Mouse (Mus musculus) CH12.LX (cell line): Measurements from ENCODE around the gene Ercc4.

Experiments used
- CTCF ChIP-seq, 2 experiments: IDR thresholded peaks in 1 of 2; conservative IDR thresholded peaks in 1 of 2; 2 replicates each; pipeline ENCODE4 v1.5.1; 2011 to 2012; ENCODE audit warnings: low read depth in 2 of 2, low read length in 2 of 2, improper control_type of control experiment in 1 of 2, inconsistent platforms in 1 of 2, mild to moderate bottlenecking in 1 of 2, moderate library complexity in 1 of 2
- ETS1 ChIP-seq: conservative IDR thresholded peaks from 2 replicates; pipeline ENCODE4 v1.6.1; 2012; ENCODE audit warnings: low read depth, mild to moderate bottlenecking, inconsistent platforms, low read length, improper control_type of control experiment, moderate library complexity
- JUN ChIP-seq: IDR thresholded peaks from 2 replicates; pipeline ENCODE4 v1.6.1; 2011; ENCODE audit warnings: low read depth, mild to moderate bottlenecking, low read length, improper control_type of control experiment, moderate library complexity; ENCODE audit not compliant: insufficient read depth
- MAX ChIP-seq: IDR thresholded peaks from 2 replicates; pipeline ENCODE4 v1.6.1; 2011; ENCODE audit warnings: low read length, improper control_type of control experiment
- MYC ChIP-seq: IDR thresholded peaks from 2 replicates; pipeline ENCODE4 v1.6.1; 2011; ENCODE audit warnings: low read depth, mild to moderate bottlenecking, improper control_type of control experiment, low read length
- RCOR1 ChIP-seq: conservative IDR thresholded peaks from 2 replicates; pipeline ENCODE4 v1.6.1; 2012; ENCODE audit warnings: low read depth, mild to moderate bottlenecking, inconsistent platforms, low read length, improper control_type of control experiment
- TBP ChIP-seq: conservative IDR thresholded peaks from 2 replicates; pipeline ENCODE4 v1.6.1; 2011; ENCODE audit warnings: low read depth, low read length, improper control_type of control experiment
- USF1 ChIP-seq: IDR thresholded peaks from 2 replicates; pipeline ENCODE4 v1.6.1; 2014; ENCODE audit warnings: low read depth, mild to moderate bottlenecking, inconsistent platforms, low read length, improper control_type of control experiment
- USF2 ChIP-seq: conservative IDR thresholded peaks from 2 replicates; pipeline ENCODE4 v1.6.1; 2011; ENCODE audit warnings: low read depth, low read length, improper control_type of control experiment
- ZKSCAN1 ChIP-seq: IDR thresholded peaks from 2 replicates; pipeline ENCODE4 v1.6.1; 2012; ENCODE audit warnings: low read depth, inconsistent platforms, low read length, improper control_type of control experiment, borderline replicate concordance

DNA sequence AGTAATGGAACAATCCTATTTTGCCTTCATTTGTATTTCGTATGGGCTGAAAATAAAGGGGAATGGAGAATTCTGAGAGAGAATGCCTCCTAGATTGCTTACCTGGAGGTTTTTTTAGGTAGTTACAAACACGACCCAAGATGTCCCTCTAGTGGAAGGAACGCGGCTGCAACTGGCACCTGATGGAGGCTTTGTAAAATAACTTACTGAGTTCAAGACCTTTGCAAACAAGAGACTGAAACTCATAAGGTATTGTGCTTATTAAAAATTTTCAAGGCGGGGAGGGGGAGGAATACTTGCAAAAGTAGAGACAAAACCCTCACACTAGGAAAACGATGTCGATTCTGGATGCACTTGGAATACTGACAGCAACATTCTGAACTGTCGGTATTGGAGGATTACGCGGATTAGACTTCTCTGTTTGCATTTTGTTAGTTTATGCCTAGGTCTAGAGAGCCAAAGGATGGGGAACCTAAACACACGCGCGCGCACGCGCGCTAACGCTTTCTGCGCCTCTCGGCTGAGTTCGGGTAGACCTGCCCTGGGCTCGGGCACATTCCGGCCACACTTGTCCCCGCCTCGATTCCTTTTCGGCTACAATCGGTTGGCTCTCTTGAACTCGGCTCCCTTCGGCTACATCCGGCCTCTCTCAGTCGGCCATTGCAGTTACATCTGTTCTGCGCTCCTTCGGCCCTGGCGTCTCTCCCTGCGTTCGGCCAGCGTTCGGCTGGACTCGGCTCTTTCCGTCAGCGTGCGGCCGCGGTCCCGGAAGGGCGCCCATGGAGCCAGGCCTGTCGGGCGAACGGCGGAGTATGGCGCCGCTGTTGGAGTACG, at the start of gene Ercc4:
- TF ChIP-seq ZKSCAN1 (no peak), CTCF (conservative IDR thresholded peaks at IDR 0.05 in 1 of 2, IDR thresholded peaks at IDR 0.05 in 1 of 2; ENCODE audit: low read depth in 2 of 2, low read length in 2 of 2) (peak; percentile 46 to 84), ETS1 (0 out of 2 replicates have a peak, but pooled peaks have one; percentile 5), USF1 (no peak), MAX (peak; percentile 74; the same call in 1 of the 2 replicates), RCOR1 (no peak), TBP (peak; percentile 74; the same call in 1 of the 2 replicates), USF2 (no peak), JUN (no peak), MYC (peak; percentile 76)
